Mouse (Mus musculus): ENCODE results near the gene Rnft2.

The Rnft2 gene

DNA sequence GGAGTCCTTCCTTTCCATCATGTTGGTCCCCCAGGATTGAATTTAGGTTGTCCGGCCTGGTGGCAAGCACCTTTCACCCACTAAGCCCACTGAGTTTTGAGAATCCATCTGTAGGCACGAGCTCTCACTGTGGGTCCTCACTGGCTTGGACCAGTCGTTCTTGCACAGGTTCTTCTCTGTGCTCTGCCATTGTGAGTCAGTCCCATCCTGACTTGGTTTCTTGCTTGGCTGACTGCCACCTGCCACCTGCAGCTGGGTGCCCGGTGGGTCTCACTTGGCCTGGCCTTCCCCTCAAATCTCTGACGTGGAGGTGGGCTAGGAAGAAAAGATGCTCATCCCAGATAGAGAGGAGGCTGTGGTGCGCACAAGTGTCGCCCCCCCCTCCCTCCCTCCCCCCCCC is 6.1 kb upstream of the Rnft2 start:
- DNase-seq (ENCODE audit: low spot score in 2 of 2) = no peak

DNA sequence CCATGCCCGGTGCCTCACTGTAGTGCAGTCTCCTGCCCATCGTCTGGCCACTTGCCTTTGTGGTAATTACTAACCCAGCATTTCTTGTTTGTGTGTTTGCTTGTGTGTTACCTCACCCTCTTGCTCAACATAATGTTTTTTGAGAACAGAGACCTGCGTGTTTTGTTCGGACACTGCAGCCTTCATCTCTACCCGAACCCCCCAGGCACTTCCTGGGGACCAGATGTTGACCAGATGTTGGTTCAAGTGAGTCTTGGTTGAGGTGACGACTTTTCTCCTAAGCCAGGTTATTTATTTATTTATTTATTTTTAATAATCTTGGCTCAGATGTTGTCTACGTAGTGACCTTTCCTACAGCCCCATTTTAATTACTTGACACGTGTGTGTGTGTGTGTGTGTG is 2.5 kb upstream of the Rnft2 start:
- DNase-seq (ENCODE audit: low spot score in 2 of 2) = no peak

DNA sequence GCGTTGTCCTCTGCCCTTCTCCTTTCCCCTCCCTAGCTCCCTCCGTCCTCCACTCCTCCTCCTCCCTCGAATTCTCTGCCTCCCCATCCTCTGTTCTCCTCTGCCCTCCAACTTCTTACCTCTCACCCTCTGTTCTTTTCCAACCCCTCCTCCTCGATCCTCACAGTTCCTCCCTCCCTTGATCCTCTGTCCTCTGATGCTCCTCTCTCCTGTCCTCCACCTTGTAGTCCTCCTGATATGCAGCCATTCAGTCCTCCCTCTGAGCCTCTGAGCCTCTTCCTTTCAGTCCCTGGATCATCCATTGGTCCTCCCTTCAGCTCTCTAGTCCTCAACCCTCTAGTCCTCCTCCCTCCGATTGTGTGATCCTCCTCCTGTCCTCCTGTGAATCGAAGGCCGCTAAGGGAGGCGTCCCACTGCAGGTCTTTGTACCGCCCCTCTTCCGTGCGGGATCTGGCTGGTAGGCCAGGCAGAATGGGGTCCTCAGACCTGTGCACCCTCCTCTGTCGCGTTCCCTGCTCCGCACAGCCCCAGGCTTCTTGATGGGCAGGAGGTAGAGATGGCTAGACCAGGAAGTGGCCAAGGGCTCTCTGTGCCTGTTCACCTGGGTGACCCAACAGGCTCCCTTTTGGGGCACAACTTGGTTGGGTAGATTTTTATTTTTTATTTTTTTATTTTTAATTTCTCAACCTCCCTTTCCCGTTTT is 841 bp upstream of the Rnft2 start:
- no peak for DNase-seq (ENCODE audit: low spot score in 2 of 2)

DNA sequence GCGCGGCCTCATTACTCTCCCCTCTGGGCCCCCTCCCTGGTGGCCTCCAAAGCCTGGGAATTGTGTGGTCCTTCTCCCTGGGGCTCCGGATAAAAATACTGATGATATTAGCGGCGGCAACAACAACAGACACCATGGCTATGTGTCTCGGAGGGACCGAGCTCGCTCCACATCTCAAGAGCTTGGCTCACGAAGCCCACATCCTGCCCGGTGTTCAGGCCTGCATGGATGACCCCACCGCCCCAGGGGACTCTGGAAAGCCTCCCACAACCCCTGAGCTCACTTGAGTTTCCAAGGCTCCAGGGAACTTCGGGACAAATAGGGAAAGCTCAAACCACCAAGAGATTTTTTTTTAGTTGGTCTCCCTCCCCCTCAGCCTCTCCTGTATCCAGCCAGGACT is 5.2 kb downstream of the Rnft2 start:
- no peak for DNase-seq (ENCODE audit: low spot score in 2 of 2)

DNA sequence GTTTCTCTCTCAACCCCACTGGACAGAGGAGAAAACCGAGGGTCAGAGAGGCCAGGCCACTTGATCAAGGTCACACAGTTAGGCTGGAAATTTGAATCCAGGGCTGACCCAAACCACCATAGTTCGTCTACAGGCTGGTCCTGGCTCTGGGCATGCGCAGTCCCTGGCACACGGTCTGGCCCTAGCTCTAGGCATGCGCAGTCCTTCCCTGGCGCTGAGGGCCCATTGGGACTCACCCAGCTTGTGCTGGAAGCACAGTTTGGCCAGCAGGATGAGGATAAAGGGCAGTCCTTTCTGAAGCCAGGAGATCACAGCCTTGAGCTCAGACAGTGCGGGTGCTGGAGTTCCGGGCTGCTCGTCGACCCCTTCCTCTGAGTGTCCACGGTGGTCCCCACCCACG is 8.0 kb downstream of the Rnft2 start:
- DNase-seq (ENCODE audit: low spot score in 2 of 2) = no peak

DNA sequence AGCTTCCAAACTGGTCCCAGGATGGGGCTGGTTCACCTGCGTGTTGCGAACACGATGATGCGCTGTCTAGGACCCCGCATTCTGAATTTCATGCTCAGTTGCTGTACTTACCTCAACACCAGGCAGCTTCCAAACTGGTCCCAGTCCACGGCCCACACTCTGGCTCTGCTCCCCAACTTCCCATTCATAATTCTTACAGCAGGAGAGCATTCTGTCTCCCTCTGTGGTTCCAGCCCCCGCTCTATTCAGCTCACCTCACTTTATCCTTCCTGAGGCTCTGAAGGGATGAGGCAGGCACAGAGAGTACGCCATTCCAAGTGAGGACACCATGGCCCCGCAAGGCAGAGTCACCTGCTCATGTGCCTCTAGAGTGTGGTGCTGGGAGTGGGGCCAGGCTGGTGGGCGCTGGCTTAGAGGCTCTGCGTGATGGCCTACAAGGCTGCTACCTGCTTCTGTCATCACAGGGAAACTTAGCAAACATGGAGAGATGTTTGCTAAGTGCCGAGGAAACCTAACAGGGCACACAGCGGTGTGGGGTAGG is 14.8 kb downstream of the Rnft2 start:
- no peak for DNase-seq (ENCODE audit: low spot score in 2 of 2)

DNA sequence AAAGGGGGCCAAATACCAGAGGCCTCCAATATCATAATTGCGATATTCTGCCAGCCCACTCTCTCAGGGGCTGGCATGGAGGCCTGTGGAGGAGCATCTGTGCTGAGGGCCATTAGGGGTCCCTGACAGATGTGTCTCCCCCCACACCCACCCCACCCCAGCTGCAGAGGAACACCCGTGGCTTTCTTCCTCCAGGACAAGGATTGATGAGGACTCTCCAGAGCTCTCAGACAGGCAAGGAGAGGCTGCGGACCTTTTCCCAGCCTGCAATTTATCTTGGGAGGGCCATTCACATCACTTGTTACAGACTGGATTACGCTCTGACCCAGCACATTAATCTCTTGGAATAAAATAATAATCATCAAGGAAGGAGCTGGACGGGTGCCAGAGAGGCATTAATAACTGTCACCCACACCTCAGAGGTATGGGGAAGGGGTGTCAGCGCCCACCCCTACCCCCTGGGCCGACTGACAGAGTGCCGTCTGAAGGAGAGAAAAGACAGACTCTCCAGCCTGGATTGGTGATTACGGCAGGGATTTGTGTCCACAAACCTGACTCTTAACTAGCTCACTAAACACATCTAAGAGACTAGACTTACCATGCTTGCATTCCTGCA is 21.7 kb downstream of the Rnft2 start:
- no peak for DNase-seq (ENCODE audit: low spot score in 2 of 2)

DNA sequence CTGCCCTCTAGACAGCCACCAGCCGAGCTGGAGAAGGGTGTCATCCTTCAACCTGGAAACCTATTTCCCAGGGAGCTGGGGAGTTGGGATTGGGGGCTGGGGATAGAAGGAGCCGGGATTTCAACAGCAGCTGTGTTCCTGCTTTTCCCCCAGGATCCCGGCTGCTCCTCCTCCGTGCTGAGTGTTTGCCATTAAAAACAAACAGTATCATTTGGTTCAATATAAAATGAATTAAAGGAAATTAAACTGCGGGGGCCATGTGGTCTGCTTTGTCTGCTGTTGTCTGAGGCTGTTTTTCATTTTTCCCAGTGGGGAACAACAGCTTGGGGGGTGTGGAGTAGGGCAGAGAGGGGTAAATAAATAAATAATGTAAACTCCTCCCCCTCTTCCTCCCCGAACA is 27.5 kb downstream of the Rnft2 start:
- no peak for DNase-seq (ENCODE audit: low spot score in 2 of 2)

DNA sequence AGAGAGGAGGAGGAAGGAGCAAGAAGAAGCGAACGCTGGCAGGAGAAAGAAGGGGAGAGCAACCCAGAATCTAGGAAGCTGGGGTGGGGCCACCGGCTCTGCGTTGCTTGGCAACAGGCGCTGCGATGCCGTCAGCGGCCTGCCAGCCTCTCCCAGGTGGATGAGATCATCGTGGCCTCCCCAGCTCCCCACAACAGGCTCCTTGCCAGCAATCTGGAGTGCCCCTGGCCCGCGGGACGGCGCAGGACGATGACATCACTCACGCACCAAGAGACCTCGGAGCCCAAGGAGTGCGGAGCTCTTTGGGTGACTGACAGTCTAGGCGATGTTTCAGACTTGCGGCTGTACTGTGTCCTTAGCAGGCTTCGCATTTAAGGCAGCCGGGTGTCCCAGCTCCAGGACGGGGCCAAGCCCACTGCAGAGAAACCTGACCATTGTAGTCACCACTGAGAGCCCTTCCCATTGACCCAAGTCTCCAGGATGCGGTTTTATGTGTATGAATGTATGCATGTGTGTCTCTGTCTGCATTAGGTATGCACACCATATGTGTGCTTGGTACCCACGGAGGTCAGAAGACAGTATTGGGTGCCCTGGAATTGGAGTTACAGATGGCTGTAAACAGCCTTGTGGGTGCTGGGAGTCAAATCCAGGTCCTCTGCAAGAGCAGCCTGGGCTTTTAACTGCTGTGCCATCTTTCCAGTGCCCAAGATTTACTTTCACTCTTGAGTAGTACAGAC is 30.3 kb downstream of the Rnft2 start:
- no peak for DNase-seq (ENCODE audit: low spot score in 2 of 2)

DNA sequence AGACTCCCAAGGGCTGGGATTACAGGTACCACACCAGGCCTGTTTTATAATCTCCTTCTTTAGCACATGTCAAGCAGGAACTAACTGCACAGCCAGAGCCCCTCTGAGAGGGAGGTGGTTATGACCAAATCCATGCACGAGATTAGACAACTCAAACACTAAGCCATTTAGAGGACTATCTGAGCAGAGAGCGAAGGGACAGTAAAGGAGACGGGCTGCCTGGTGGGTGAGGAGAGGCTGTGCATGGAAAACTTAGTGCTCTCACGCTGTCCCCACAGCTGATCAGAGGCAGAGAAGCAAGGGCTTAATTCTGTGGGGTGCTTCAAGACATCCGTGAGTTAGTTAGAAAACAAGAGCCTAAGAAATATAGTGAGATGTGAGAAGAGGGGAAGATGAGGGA is 30.9 kb downstream of the Rnft2 start:
- no peak for DNase-seq (ENCODE audit: low spot score in 2 of 2)

DNA sequence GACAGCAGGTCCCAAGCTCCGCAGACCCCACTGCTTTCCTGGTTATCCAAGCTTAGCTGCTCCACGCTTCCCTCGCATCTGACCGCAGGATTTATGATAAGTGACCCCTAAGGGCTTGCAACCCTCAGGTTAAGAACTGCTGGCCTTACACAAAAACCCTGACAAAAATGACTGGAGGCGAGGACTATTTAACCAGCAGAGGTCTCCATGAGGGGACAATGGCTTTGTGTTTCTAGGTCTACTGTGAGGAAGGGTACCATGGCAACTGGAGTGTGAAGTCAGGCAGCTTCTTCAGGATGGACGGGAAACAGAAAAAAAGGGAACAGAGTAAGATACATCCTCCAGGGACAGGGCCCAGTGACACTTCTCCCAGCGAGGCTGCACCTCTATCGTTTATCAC is 39.1 kb downstream of the Rnft2 start:
- DNase-seq (ENCODE audit: low spot score in 2 of 2) = no peak

DNA sequence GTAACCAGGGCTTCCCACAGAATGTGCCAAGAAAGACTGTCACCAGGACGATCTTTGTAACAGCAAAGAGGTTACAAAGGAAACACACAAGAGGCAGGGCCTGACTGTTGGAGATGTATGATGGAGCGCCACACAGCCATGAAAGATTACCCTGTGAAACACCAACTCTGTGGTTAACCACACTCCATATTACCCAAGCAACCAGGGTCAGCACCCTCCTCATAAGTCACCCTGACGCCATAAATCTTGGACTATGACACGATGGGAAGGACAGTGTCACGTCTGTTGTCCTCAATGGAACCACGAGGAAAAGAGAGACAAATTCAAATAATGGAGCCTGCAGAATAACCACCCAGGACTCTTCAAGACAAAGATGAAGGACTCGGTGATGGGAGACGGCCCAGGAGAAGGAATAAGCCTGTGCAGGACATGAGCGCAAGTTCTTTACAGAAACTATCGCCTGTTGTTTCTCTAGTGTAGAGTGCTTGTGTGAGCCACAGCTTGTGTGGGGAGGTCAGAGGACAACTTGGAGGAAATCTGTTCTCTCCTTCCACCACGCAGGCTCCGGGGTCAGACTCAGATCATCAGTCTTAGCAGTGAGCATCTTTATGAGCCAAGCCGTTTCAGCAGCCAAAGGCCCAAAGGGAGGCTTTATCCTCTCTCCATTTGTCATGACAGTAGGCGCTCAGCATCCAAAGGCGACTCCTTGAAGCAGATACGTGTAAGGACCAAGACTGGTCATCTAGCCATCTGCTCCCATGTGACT is 40.1 kb downstream of the Rnft2 start:
- DNase-seq (ENCODE audit: low spot score in 2 of 2) = no peak

DNA sequence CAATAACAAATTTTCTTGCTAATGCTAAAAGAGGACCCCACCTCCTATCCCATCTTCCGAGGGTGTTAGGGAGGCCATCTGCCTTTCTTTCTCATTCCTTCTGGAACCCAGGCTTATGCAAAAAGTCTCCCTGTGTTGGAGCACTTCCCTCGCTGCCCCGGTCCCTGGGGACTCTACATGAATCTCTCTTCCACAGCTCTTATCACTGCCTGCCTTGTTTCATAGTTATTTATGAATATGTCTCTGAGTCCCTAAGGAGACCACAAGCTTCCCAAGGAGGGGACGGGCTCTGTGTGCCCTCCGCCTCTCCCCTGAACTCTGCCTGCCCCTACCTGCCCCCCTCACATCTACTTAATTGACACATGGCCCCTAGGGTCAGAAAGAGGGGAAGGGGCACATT is 45.2 kb downstream of the Rnft2 start:
- no peak for DNase-seq (ENCODE audit: low spot score in 2 of 2)

DNA sequence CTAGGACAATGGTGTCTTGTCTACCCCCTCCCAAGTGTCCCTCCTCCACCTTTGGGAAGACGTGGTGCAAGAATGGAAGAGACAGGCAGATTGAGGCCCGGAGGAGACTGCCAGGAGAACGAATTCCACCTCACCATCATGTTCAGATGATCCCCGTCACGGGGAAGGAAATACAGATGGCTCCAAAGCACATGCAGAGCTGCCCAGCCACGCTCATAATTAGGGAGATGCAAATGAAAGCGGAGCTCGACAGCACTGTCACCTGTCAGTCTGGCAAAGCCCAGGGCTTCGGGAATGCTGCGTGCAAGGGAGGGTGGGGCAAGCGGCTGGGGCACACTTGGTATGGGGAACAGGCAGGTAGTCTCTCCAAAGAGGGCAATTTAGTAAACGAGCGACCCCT is 47.5 kb downstream of the Rnft2 start:
- no peak for DNase-seq (ENCODE audit: low spot score in 2 of 2)

DNA sequence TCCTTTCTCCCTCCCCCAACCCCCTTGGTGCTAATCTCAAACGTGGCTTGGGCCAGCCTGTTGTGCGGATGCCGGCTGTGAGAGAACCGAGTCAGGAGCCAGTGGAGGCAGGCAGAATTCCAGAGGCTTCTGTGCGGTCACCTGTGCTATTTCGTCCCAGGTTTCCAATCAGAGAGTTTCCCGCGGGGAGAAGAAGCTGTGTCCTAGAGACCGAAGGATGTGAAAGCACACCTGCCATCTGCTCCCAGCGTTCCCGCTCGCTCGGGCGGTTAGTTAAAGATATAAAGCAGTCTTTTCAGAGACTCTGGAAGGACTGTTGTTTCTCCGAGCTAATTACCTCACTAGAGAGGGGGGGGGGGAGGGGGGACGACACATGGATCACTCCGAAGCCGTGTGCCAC is 52.7 kb downstream of the Rnft2 start:
- no peak for DNase-seq (ENCODE audit: low spot score in 2 of 2)

DNA sequence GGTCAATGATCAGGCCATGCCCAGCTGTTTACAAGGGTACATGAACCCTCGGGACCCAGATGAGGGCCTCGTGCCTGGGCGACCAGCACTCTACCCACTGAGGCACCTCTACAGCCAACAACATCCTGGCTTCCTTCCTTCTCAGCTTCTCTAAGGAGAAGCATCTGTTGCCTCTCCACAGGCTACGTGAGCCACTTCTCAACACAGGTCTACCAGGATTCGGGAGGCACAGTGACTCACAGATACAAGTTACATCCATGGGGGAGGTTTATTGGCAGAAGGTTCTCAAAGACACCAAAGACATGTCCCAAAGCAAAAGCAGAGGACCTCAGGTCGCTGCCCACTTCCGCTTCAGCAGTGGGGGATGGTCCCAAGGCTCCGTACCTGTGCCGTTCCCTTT is 54.4 kb downstream of the Rnft2 start:
- DNase-seq (ENCODE audit: low spot score in 2 of 2) = no peak

DNA sequence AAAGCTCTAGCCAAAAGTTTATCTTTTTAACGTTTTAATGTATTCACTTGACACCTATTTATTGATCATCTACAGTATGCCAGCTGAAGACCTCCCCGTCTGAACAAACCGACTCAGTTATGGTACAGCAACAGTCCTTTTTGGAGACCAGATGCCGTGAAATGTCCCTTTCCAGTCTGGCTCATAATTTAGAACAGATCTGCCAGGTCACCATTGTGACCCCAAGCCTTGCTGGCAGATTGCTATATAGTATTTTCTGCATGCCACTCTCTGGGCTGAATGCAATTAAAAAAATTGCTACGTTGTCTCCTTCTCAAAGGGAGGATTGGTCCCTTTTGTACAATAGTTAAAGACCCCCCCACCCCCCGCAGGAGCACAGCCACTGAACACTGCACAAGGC is 56.6 kb downstream of the Rnft2 start:
- no peak for DNase-seq (ENCODE audit: low spot score in 2 of 2)

DNA sequence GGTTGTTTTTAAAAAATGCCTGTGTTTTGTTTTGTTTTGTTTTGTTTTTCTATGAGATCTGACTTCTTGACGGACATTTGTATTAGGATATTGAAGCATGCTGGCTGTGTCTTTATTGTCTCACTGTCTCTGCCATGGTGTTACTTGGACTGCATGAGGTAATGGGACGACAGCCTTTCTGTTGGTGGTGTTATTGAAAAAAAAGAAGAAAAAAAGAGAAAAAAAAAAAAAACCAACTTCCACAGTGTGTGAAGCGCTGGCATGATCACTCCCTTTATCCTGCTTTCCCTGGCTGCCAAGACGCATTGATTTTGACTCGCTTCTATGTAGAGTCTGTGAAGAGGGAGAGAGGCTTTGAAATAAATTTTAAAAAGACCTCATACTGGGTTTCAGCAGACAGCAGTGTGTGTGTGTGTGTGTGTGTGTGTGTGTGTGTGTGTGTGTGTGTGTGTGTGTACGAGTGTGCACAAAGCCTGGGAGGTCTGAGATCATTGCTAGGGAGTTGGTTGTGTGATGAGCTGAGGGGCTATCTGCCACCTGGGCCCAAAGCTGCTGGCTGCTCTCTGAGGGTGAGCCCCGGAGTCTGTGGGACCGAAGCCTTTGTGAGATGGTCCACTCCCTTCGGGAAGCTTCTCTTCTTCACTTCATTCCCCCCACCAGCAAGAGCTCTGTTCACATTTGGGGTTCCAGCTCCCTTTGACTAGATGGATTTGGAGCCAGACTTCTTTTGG is 57.8 kb downstream of the Rnft2 start:
- DNase-seq (ENCODE audit: low spot score in 2 of 2) = no peak

DNA sequence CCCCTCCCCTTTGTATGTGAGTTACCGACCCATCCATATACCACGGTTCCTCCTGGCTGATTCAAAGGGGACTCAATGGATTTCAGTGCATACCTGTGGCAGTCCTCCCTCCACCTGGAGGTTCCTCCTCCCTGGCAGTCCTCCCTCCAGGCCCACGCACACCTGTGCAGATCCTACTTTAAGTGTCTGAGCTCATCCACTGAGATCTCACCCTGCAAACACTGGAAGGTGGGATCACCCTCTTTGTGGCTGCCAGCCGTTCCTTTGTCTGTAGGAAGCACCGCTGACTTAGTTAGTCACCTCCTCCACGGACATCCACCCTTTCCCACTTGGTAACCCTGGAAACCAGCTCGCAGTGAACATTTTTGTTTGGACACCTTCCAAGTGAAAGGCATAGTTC is 67.3 kb downstream of the Rnft2 start:
- DNase-seq (ENCODE audit: low spot score in 2 of 2) = no peak

DNA sequence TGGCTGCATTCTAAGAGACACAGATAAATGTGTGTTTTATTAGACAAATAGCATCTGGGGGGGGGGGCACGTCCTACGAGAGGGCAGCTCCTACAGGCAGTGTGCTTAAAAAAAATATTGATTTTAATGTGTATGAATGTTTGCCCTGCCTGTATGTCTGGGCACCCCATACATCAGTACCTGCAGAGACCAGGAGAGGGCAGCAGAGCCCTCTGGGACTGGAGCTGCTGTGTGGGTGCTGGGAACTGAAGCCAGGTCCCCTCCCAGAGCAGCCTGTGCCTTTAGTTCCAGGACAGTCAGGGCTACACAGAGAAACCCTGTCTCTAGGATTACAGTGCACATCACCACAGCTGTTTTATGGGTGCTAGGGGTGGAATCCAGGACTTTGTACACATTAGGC is 69.8 kb downstream of the Rnft2 start:
- no peak for DNase-seq (ENCODE audit: low spot score in 2 of 2)

DNA sequence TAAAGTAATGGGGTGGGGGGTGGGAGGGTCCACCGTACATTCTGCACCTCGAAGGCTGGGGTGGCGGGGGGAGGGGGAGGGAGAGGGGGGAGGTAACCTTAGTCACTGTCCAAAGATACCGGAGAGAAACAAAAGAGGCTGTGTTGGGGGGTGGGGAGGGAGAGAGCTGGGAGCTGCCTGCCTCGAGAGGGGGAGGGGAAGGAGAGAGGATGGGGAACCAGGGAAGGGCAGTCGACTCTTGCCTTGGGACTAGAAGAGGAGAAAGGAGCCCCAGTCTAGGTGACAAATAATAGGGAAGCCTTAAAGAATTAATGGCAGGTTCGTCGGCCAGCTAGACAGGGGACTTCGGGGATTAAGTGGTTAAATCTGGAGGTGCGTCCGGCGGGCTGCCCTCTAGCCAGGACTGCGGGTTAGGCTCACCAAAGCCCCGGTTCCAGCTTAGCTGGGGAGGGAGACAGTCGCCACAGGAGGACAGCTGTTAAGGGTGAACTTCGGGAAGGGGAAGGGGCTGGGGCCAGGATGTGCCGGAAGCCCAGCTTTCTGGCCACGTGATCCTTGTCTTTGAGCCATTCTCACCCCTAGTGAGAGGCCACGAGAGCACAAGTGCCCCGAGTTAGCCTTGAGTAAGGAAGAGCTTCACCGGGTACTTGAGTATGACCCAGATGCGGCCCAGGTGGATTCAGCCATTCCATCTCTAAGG is 70.5 kb downstream of the Rnft2 start:
- DNase-seq (ENCODE audit: low spot score in 2 of 2) = no peak
